Comparison of ENCODE assay signal across 12 mouse cellular contexts in genomic region chr10:3281047-3281446, GRCm38 (mm10). TPM values are rescaled to one million over a fixed set of nuclear protein-coding genes. Genes with fewer than 3 reads are reported as not detected.
DNase-seq lines count a peak whose midpoint lies in the region; ATAC-seq and TF ChIP-seq lines count a peak whose summit lies in the region.
"Had no signal": no experiment of that assay in that cellular context is flagged by ENCODE, and none has a peak within 500 bp of the region (broad histone marks: within the 10 kb centered on the region; RNA-seq: fewer than 3 reads in every experiment).

No protein-coding gene starts in this region.

- 84% methylated on average over 2 of the region's 2 CpGs for WGBS in kidney, adult 2 months
- 82% methylated on average over 2 of the region's 2 CpGs for WGBS in kidney, embryonic 15.5 days

- no peak overlapping the region for H3K9ac ChIP-seq in kidney, embryonic 15.5 days
- H3K9ac ChIP-seq: liver, embryonic 14.5 days; neural tube, embryonic 15.5 days had no signal

- H3K27ac ChIP-seq in kidney, adult 2 months (ENCODE audit: insufficient read depth, low read depth, low read length) = no peak overlapping the region
- no peak overlapping the region for H3K27ac ChIP-seq in kidney, embryonic 15.5 days
- H3K27ac ChIP-seq: gastrocnemius, adult 2 months; liver, embryonic 14.5 days; neural tube, embryonic 15.5 days had no signal

- H3K27me3 ChIP-seq in kidney, adult 2 months (replicated peaks; ENCODE audit: control insufficient read depth, insufficient read depth, low read length) = no peaks in the 10 kb centered on the region
- no peaks in the 10 kb centered on the region for H3K27me3 ChIP-seq in kidney, embryonic 15.5 days
- H3K27me3 ChIP-seq: neural tube, embryonic 15.5 days had no signal

- no peaks in the 10 kb centered on the region for H3K9me3 ChIP-seq in kidney, embryonic 15.5 days (replicated peaks)
- H3K9me3 ChIP-seq: neural tube, embryonic 15.5 days had no signal

- peak; percentile 10 for DNase-seq in kidney, adult 2 months
- peak; percentile 94 for DNase-seq in 416B (ENCODE audit: low read depth)
- peak; percentile 77 for DNase-seq in Muller cell, postnatal 12 days (ENCODE audit: inconsistent ontology term)
- peak; percentile 12 for DNase-seq in induced T-regulatory cell, adult 2 months (ENCODE audit: low read depth)
- no peak for DNase-seq in gastrocnemius, adult 18-20 months (ENCODE audit: low spot score)
- DNase-seq: gastrocnemius, adult 2 months; heart, postnatal 14 days; midbrain, embryonic 14.5 days had no signal

- no peak for TF ChIP-seq CTCF in kidney, adult 2 months (conservative IDR thresholded peaks at IDR 0.05; ENCODE audit: insufficient read depth, insufficient read length, low read depth, low read length)

- TF ChIP-seq POLR2A in kidney, adult 2 months (IDR thresholded peaks at IDR 0.05; ENCODE audit: low read depth, low read length) = no peak

- H3K36me3 ChIP-seq in kidney, adult 2 months (ENCODE audit: control insufficient read depth, insufficient read depth, low read length) = no peaks in the 10 kb centered on the region
- H3K36me3 ChIP-seq in kidney, embryonic 15.5 days = no peaks in the 10 kb centered on the region
- H3K36me3 ChIP-seq: neural tube, embryonic 15.5 days had no signal

- no peak overlapping the region for H3K4me2 ChIP-seq in kidney, embryonic 15.5 days
- H3K4me2 ChIP-seq: neural tube, embryonic 15.5 days had no signal

- no peak for ATAC-seq in kidney, embryonic 15.5 days (replicated peaks; ENCODE audit: low FRiP score)
- ATAC-seq in erythroblast, adult 5-6 weeks (replicated peaks; ENCODE audit: low FRiP score, poor library complexity, severe bottlenecking) = no peak

- H3K4me3 ChIP-seq in kidney, adult 2 months (ENCODE audit: insufficient read depth, low read depth, low read length) = no peak overlapping the region
- H3K4me3 ChIP-seq in kidney, embryonic 15.5 days (replicated peaks) = no peak overlapping the region
- H3K4me3 ChIP-seq: gastrocnemius, adult 2 months; neural tube, embryonic 15.5 days had no signal

- H3K4me1 ChIP-seq in kidney, adult 2 months (ENCODE audit: control insufficient read depth, insufficient read depth, low read length) = no peaks in the 10 kb centered on the region
- H3K4me1 ChIP-seq in kidney, embryonic 15.5 days = no peaks in the 10 kb centered on the region
- H3K4me1 ChIP-seq: neural tube, embryonic 15.5 days had no signal

RNA-seq across cellular contexts. Expression of gene H60c, which starts 13.5 kb away (rescaled TPM):
- polyA plus RNA-seq in kidney, adult 2 months (2012; rRNA removed) = not detected in 2 replicates
- 0.09 TPM in 1 of 2 replicates, not detected in the other for polyA plus RNA-seq in kidney, embryonic 15.5 days (2015; fragmentation: Nextera tagmentation; extraction: Ambion mirVana)
- not detected in 2 replicates for total RNA-seq in erythroblast, adult 5-6 weeks (2015; ENCODE audit: low replicate concordance)
- total RNA-seq in erythroblast, adult 5-6 weeks (2017; ENCODE audit: low replicate concordance) = 0.70 TPM in 1 of 2 replicates, not detected in the other
- not detected for total RNA-seq in gastrocnemius, adult 18-20 months (2021)
- total RNA-seq: gastrocnemius, adult 2 months; heart, postnatal 14 days had no signal
- polyA plus RNA-seq: liver, embryonic 14.5 days; midbrain, embryonic 14.5 days; neural tube, embryonic 15.5 days had no signal
